Mouse (Mus musculus): ENCODE measurements around the gene Yipf1.

Gene Yipf1

DNA sequence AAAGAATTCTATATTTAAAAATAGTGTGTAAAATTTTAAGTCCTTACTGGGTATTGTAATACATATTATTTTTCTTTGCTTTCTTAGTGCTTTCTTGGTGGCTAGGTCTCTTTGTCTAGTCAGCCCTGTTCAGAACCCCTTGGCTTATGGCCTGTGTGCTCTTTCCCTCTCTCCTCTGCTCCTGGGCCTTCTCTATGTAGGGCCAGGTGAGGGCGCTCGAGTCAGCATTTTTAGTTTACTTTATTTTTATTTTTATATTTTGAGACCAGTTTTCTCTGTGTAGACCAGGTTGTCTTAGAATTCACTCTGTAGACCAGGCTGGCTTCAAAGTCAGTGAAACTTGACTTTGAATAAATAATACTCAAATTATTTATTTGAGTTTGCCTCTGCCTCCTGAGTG lies 58.1 kb downstream of the Yipf1 start:
- DNase-seq (ENCODE audit: low spot score): no peak

DNA sequence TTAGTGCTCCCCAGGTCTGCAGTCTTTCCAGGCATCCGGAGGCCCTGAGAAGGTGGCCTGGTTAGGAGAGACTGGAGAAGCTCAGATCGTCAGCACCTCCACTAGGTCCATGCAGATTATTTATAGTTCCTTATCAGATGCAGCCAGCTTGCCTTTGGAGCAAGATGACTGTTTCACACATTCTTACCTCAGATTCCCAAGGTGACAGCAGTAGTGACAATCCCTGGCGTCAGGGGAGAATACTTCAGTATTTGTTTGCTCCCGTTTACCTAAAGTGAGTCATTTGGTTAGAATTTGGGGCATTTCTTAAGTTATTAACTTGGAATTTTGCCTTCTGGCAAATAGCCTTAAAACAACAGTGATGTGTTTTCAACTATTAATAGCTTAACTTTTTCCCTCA lies 60.5 kb downstream of the Yipf1 start:
- no peak for DNase-seq (ENCODE audit: low spot score)

DNA sequence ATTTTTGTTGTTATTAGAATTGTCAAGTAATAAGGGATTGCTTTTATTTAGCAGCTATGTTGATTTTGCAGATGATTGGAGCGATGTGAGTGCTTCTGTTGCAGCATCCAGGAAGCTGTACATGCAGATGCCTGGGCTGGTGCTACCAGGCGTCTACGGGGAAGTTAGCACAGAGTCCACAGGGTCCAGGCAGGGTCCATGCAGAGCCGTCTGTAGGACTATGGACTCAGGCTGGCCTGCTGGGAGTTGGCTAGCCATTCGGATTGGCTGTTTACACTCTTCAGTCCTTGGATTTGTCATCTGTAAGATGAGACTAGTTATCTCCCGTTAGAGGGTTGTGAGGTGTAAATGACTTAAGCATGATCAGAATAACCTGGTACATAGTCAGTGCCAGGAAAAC lies 64.8 kb downstream of the Yipf1 start:
- no peak for DNase-seq (ENCODE audit: low spot score)

DNA sequence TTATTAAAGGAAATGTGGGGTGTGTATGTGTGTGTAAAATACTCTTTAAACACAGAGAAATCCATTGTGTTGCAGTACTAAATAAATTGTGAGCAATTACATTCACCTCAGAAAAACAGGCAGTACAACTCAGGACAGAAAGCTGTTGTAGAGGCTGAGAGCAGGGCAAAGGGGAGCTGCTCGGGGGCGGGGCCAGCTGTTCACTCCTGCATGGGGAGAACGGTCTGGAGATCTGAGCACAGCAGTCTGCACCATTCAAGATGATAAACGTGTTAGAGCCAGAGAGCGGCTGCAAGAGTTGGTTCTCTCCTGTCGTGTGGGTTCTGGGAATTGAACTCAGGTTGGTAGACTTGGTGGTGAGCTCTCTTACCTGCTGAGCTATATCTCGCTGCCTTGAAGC lies 66.7 kb downstream of the Yipf1 start:
- DNase-seq (ENCODE audit: low spot score): no peak

DNA sequence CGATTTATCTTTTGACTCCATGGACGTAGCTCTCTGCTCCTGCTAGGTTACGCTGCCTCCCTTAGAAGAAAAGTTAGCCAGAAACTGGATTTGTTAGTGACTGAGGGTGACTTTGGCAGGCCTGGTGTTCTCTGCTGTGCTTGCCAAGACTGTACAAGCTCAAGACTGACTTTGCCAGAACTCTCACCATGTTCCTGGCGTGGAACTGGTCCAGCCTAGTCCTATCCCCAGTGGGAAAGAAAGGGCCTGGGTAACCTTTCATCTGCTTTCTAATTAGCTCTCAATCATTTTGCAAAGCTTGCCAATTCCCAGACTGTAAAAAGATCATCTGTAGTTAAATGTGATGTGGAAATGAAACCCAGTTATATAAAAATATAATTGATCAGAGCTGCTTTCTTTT lies 72.9 kb downstream of the Yipf1 start:
- DNase-seq (ENCODE audit: low spot score): no peak

DNA sequence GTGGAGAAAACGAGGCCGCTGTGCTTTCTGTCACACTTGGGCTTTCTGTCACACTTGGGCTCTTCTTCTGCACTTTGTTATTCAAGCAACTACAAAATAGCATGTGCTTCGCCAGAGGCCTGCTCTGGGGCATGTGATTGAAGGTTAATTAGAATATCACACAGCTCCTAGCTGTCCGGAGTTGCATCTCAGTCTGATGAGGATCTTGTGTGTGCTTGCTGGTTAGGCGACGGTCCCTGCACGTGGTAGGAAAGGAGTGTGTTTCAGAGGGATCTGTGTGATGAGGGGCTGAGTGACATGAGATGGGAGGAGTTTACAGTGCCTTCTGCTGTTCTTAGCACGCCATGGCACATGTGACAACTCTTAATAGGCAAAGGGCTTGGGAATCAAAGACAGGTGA lies 73.3 kb downstream of the Yipf1 start:
- no peak for DNase-seq (ENCODE audit: low spot score)

DNA sequence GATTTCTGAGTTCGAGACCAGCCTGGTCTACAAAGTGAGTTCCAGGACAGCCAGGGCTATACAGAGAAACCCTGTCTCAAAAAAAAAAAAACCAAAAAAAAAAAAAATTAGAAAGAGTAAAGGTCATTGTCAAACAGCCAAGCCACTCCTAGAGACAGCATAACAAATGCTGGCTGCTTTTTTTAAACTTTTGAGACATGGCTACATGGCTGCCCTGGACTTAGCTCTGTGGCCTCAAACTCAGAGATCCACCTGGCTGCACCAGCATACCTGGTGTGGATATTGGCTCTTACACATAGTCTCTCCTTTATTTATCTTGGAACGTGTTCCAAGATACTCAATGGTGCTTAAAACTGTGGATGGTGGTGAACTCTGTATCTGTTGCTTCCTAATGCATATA lies 74.1 kb downstream of the Yipf1 start:
- no peak for DNase-seq (ENCODE audit: low spot score)

DNA sequence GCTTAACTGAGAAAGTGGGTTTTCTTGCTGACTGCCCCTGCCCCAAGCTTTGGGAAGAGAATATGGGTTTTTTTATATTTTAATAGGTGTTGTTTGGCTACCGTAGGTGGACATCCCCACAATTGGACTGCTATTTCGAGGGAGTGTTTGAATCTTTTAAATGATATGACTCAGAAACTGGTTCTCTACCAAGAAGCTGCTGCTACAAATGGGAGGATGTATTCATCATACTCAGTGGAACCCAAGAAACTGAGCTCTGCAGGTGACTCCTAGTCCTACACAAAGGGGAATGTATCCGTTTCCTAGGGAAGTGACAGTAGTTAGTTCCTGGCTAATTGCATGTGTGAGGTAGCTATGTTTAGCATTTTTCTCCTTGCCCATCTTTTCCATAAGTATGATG lies 75.2 kb downstream of the Yipf1 start:
- DNase-seq (ENCODE audit: low spot score): no peak

DNA sequence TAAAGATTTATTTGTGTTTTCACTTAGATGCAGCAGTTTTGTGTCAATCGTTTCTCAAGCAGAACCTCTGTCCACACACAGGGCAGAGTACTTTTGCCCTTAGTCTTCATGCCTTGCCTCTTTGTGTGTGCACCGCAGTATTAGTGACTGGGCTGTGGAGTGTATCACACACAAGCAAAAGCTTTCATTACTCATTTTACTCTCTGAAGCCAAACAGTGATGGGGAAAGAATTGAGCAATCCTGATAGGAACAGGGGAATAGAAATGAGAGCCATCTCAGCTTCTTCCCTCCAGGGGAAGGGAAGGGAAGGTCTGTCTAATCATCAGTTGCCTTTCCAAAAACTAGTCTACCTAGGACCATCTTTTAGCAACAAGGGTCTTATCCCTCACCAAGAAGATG lies 79.6 kb downstream of the Yipf1 start:
- DNase-seq (ENCODE audit: low spot score): no peak

Data from layer of hippocampus, adult 9-10 months (tissue).